Mouse (Mus musculus) E14TG2a.4 (cell line): ENCODE data around the gene Alas2.

Source experiments
- CTCF ChIP-seq: conservative IDR thresholded peaks from 2 replicates; pipeline ENCODE4 v1.5.1; 2014; ENCODE audit warnings: low read length
- NANOG ChIP-seq: IDR thresholded peaks from 2 replicates; pipeline ENCODE4 v1.6.1; 2014; ENCODE audit warnings: borderline replicate concordance, low read length, mixed read lengths
- POU5F1 ChIP-seq: IDR thresholded peaks from 2 replicates; pipeline ENCODE4 v1.6.1; 2014; ENCODE audit warnings: low read length, borderline replicate concordance

- TF ChIP-seq CTCF (no peak), NANOG (no peak), POU5F1 (no peak)
These were observed 46.3 kb downstream of the Alas2 start for GRCm38 (mm10) chrX:150593266-150594035.
